Mouse (Mus musculus) kidney, postnatal 14 days (tissue): ENCODE measurements around the gene Hoxa5.

Experiments used
- DNase-seq: peaks from one replicate; pipeline ENCODE4 v3.0.0; 2022; ENCODE audit warnings: mixed read lengths

Hoxa5 gene

GRCm38 (mm10) chr6:52204050-52204752, at the start of gene Hoxa5:
Gene Hoxa5 (minus strand): TSS chr6:52204587.
- DNase-seq, result peak; percentile 94

GRCm38 (mm10) chr6:52253511-52254500, 49.4 kb upstream of the Hoxa5 start:
- DNase-seq, result peak; percentile 27

- DNase-seq, result no peak
These were observed 48.5 kb upstream of the Hoxa5 start for GRCm38 (mm10) chr6:52252775-52253376.

GRCm38 (mm10) chr6:52252016-52252774, 47.8 kb upstream of the Hoxa5 start:
- DNase-seq, result no peak

- DNase-seq, result no peak
These were observed 46.9 kb upstream of the Hoxa5 start for GRCm38 (mm10) chr6:52251177-52251879.

GRCm38 (mm10) chr6:52249826-52250225, 45.4 kb upstream of the Hoxa5 start:
- no peak for DNase-seq

- no peak for DNase-seq
These were observed 45.0 kb upstream of the Hoxa5 start for GRCm38 (mm10) chr6:52249415-52249738.

- peak; percentile 25 for DNase-seq
These were observed 44.4 kb upstream of the Hoxa5 start for GRCm38 (mm10) chr6:52248638-52249414.

GRCm38 (mm10) chr6:52247766-52248637, 43.6 kb upstream of the Hoxa5 start:
- peak; percentile 25 for DNase-seq

GRCm38 (mm10) chr6:52246916-52247315, 42.5 kb upstream of the Hoxa5 start:
- no peak for DNase-seq

GRCm38 (mm10) chr6:52246403-52246803, 42.0 kb upstream of the Hoxa5 start:
- peak; percentile 47 for DNase-seq

GRCm38 (mm10) chr6:52245757-52246142, 41.4 kb upstream of the Hoxa5 start, which contains the start of gene Hoxa11:
Gene Hoxa11 (minus strand): TSS chr6:52245810.
- DNase-seq, result peak; percentile 75

GRCm38 (mm10) chr6:52245040-52245756, 40.8 kb upstream of the Hoxa5 start:
- peak; percentile 64 for DNase-seq

GRCm38 (mm10) chr6:52244471-52245039, 40.2 kb upstream of the Hoxa5 start:
- no peak for DNase-seq

GRCm38 (mm10) chr6:52243681-52244121, 39.3 kb upstream of the Hoxa5 start:
- peak; percentile 51 for DNase-seq

GRCm38 (mm10) chr6:52242801-52243332, 38.5 kb upstream of the Hoxa5 start:
- peak; percentile 21 for DNase-seq

- DNase-seq, result peak; percentile 22
These were observed 36.7 kb upstream of the Hoxa5 start for GRCm38 (mm10) chr6:52241001-52241621.

GRCm38 (mm10) chr6:52240389-52241000, 36.1 kb upstream of the Hoxa5 start, which contains the start of gene Hoxa10:
Gene Hoxa10 (minus strand): TSS chr6:52240854.
- DNase-seq, result peak; percentile 96
